Mouse (Mus musculus) adrenal gland, postnatal 36 days (tissue): ENCODE results near the gene Muc4. TPM values are rescaled to one million over a fixed set of nuclear protein-coding genes. Genes with fewer than 3 reads are reported as not detected.

Source experiments
- DNase-seq, 2 experiments: peaks; one replicate each; pipeline ENCODE4 v3.0.0; 2021; ENCODE audit warnings: mixed read lengths in 1 of 2
- long read RNA-seq, 2 experiments: library from polyadenylated mRNA; stranded (forward); transcript quantifications; one replicate each; pipeline ENCODE4 v2.0.0; 2021; ENCODE audit warnings: borderline sequencing depth in 2 of 2
- total RNA-seq, 2 experiments: library from RNA; stranded (reverse); gene quantifications; 2 replicates each; pipeline ENCODE4 v1.2.3; 2021

Muc4 gene
- total RNA-seq, result not detected
- long read RNA-seq, experiment 1, result 0 reads
- long read RNA-seq, experiment 2, result 0 reads

- no peak for DNase-seq
Measured at GRCm38 (mm10) chr16:32735586-32735985, at the start of gene Muc4. Gene Muc4 (plus strand): TSS chr16:32735886.

- DNase-seq, result no peak
Measured at GRCm38 (mm10) chr16:32685998-32686397, 49.7 kb upstream of the Muc4 start.

- DNase-seq, result no peak
Measured at GRCm38 (mm10) chr16:32687221-32687620, 48.5 kb upstream of the Muc4 start.

- DNase-seq, result peak; percentile 61 to 71
Measured at GRCm38 (mm10) chr16:32688770-32689169, 46.9 kb upstream of the Muc4 start.

- DNase-seq, result peak; percentile 72 to 80
Measured at GRCm38 (mm10) chr16:32689501-32689900, 46.2 kb upstream of the Muc4 start.

- DNase-seq, result no peak
Measured at GRCm38 (mm10) chr16:32696841-32697464, 38.7 kb upstream of the Muc4 start.

GRCm38 (mm10) chr16:32697665-32698446 lies 37.8 kb upstream of the Muc4 start:
- peak; percentile 67 to 79 for DNase-seq

GRCm38 (mm10) chr16:32698550-32698949 lies 37.1 kb upstream of the Muc4 start:
- no peak for DNase-seq

GRCm38 (mm10) chr16:32703312-32703912 lies 32.3 kb upstream of the Muc4 start:
- DNase-seq, result no peak

- DNase-seq, result no peak
Measured at GRCm38 (mm10) chr16:32705606-32706005, 30.1 kb upstream of the Muc4 start.

GRCm38 (mm10) chr16:32707111-32707823 lies 28.4 kb upstream of the Muc4 start:
- no peak for DNase-seq

GRCm38 (mm10) chr16:32707824-32708456 lies 27.7 kb upstream of the Muc4 start:
- DNase-seq, result no peak

- DNase-seq, result no peak
Measured at GRCm38 (mm10) chr16:32708457-32709033, 27.1 kb upstream of the Muc4 start.

GRCm38 (mm10) chr16:32709116-32709515 lies 26.6 kb upstream of the Muc4 start:
- no peak for DNase-seq

GRCm38 (mm10) chr16:32710426-32711070 lies 25.1 kb upstream of the Muc4 start:
- no peak for DNase-seq

GRCm38 (mm10) chr16:32712202-32712601 lies 23.5 kb upstream of the Muc4 start:
- DNase-seq, result no peak

- DNase-seq, result no peak
Measured at GRCm38 (mm10) chr16:32713556-32713955, 22.1 kb upstream of the Muc4 start.

- peak in 1 of 2 experiments; percentile 47 for DNase-seq
Measured at GRCm38 (mm10) chr16:32715364-32715763, 20.3 kb upstream of the Muc4 start.

GRCm38 (mm10) chr16:32723163-32723562 lies 12.5 kb upstream of the Muc4 start:
- no peak for DNase-seq

GRCm38 (mm10) chr16:32723767-32724166 lies 11.9 kb upstream of the Muc4 start:
- no peak for DNase-seq

GRCm38 (mm10) chr16:32724259-32724658 lies 11.4 kb upstream of the Muc4 start:
- peak; percentile 23 to 32 for DNase-seq
